15 mouse cellular contexts compared by ENCODE assay signal in genomic region chr10:44761324-44761723, GRCm38 (mm10).
DNase-seq lines count a peak whose midpoint lies in the region; ATAC-seq and TF ChIP-seq lines count a peak whose summit lies in the region.
"Had no signal": no experiment of that assay in that cellular context is flagged by ENCODE, and none has a peak within 500 bp of the region (broad histone marks: within the 10 kb centered on the region; RNA-seq: fewer than 3 reads in every experiment).

No protein-coding gene starts in this region.

- 75% methylated on average over 4 of the region's 4 CpGs for WGBS in heart, adult 2 months
- WGBS in heart, embryonic 10.5 days = 73% methylated on average over 4 of the region's 4 CpGs
- 71% methylated on average over 4 of the region's 4 CpGs for WGBS in lung, embryonic 14.5 days

- H3K36me3 ChIP-seq in heart, adult 2 months (ENCODE audit: control insufficient read depth, insufficient read depth, low read length) = no peaks in the 10 kb centered on the region
- no peaks in the 10 kb centered on the region for H3K36me3 ChIP-seq in heart, embryonic 10.5 days
- H3K36me3 ChIP-seq in lung, embryonic 14.5 days (ENCODE audit: insufficient read depth) = no peaks in the 10 kb centered on the region
- H3K36me3 ChIP-seq: embryonic facial prominence, embryonic 13.5 days; limb, embryonic 12.5 days; midbrain, embryonic 12.5 days; stomach, embryonic 15.5 days had no signal

- no peak overlapping the region for H3K4me2 ChIP-seq in lung, embryonic 14.5 days
- H3K4me2 ChIP-seq: embryonic facial prominence, embryonic 13.5 days; heart, embryonic 11.5 days; limb, embryonic 12.5 days; midbrain, embryonic 12.5 days; stomach, embryonic 15.5 days had no signal

- H3K9ac ChIP-seq in heart, adult 2 months (ENCODE audit: low read depth, low read length) = no peak overlapping the region
- no peak overlapping the region for H3K9ac ChIP-seq in lung, embryonic 14.5 days
- H3K9ac ChIP-seq: embryonic facial prominence, embryonic 13.5 days; limb, embryonic 12.5 days; midbrain, embryonic 12.5 days; stomach, embryonic 15.5 days had no signal

- ATAC-seq in lung, embryonic 14.5 days (ENCODE audit: insufficient read depth) = no peak
- ATAC-seq: inflammation-experienced regulatory T-cells, adult 6 months had no signal

- no peaks in the 10 kb centered on the region for H3K79me2 ChIP-seq in heart, adult 2 months (replicated peaks; ENCODE audit: control insufficient read depth, insufficient read depth, low read length)

- no peaks in the 10 kb centered on the region for H3K27me3 ChIP-seq in heart, adult 2 months (ENCODE audit: control insufficient read depth, insufficient read depth, low read length)
- peaks cover 20% of the 10 kb centered on the region; the same call in 1 of the 2 replicates for H3K27me3 ChIP-seq in heart, embryonic 10.5 days (ENCODE audit: insufficient read depth, poor library complexity, severe bottlenecking)
- H3K27me3 ChIP-seq in lung, embryonic 14.5 days (ENCODE audit: insufficient read depth, low read length) = no peaks in the 10 kb centered on the region
- H3K27me3 ChIP-seq: embryonic facial prominence, embryonic 13.5 days; midbrain, embryonic 12.5 days; stomach, embryonic 15.5 days had no signal

- TF ChIP-seq POLR2A in heart, adult 2 months (IDR thresholded peaks at IDR 0.05; ENCODE audit: insufficient read depth, low read depth, low read length) = no peak

- H3K4me3 ChIP-seq in heart, adult 2 months = no peak overlapping the region
- H3K4me3 ChIP-seq in heart, embryonic 10.5 days = no peak overlapping the region
- H3K4me3 ChIP-seq in lung, embryonic 14.5 days (ENCODE audit: low read depth, low read length) = no peak overlapping the region
- H3K4me3 ChIP-seq: embryonic facial prominence, embryonic 13.5 days; limb, embryonic 12.5 days; midbrain, embryonic 12.5 days; stomach, embryonic 15.5 days had no signal

- H3K9me3 ChIP-seq in heart, embryonic 10.5 days = no peaks in the 10 kb centered on the region
- no peaks in the 10 kb centered on the region for H3K9me3 ChIP-seq in lung, embryonic 14.5 days (ENCODE audit: low read depth, low read length)
- H3K9me3 ChIP-seq: embryonic facial prominence, embryonic 13.5 days; limb, embryonic 12.5 days; midbrain, embryonic 12.5 days; stomach, embryonic 15.5 days had no signal

- H3K27ac ChIP-seq in heart, adult 2 months = no peak overlapping the region
- H3K27ac ChIP-seq in heart, embryonic 10.5 days = no peak overlapping the region
- no peak overlapping the region for H3K27ac ChIP-seq in lung, embryonic 14.5 days (ENCODE audit: low read depth)
- H3K27ac ChIP-seq: embryonic facial prominence, embryonic 13.5 days; limb, embryonic 12.5 days; midbrain, embryonic 12.5 days; stomach, embryonic 15.5 days had no signal

- intact Hi-C loops in heart, adult 2 months (cut with DNase I) = loop anchor here (10.0 kb wide), 1 partner anchor 467 kb away; no protein-coding TSS in a partner anchor

- TF ChIP-seq CTCF in heart, adult 2 months (IDR thresholded peaks at IDR 0.05) = peak; percentile 57
- peak; percentile 20; the same call in 1 of the 2 replicates for TF ChIP-seq CTCF in lung, embryonic 14.5 days (IDR thresholded peaks at IDR 0.05; ENCODE audit: low read depth)

- TF ChIP-seq EP300 in heart, adult 2 months (IDR thresholded peaks at IDR 0.05; ENCODE audit: insufficient read depth, low read depth, low read length) = no peak

- no peaks in the 10 kb centered on the region for H3K4me1 ChIP-seq in heart, adult 2 months (ENCODE audit: control insufficient read depth, insufficient read depth, low read length)
- H3K4me1 ChIP-seq in heart, embryonic 10.5 days = no peaks in the 10 kb centered on the region
- H3K4me1 ChIP-seq in lung, embryonic 14.5 days (ENCODE audit: insufficient read depth) = no peaks in the 10 kb centered on the region
- H3K4me1 ChIP-seq: embryonic facial prominence, embryonic 13.5 days; limb, embryonic 12.5 days; midbrain, embryonic 12.5 days; stomach, embryonic 15.5 days had no signal

- DNase-seq in heart, adult 2 months = no peak
- DNase-seq in heart, embryonic 10.5 days (ENCODE audit: low spot score) = no peak
- no peak for DNase-seq in lung, embryonic 14.5 days
- no peak for DNase-seq in lung, adult 18-20 months
- DNase-seq in CD4-positive helper T cell, adult 2 months (ENCODE audit: low read depth, low spot score) = peak; percentile 7
- DNase-seq in induced T-regulatory cell, adult 2 months (ENCODE audit: low read depth) = peak; percentile 50
- DNase-seq in gastrocnemius, adult 18-20 months (ENCODE audit: low spot score) = no peak
- DNase-seq: adrenal gland, postnatal 25 days; heart, postnatal 36 days had no signal

Comparison
In these comparisons a context has a peak if more than half of its experiments do, and no peak if none do; other contexts are left out.
1. DNase-seq: peak in CD4-positive helper T cell, adult 2 months (single experiment) and induced T-regulatory cell, adult 2 months (single experiment); none in heart, adult 2 months (0 of 2), heart, embryonic 10.5 days (single experiment), lung, embryonic 14.5 days (single experiment), lung, adult 18-20 months (0 of 2) and gastrocnemius, adult 18-20 months (single experiment).